Mouse (Mus musculus): ENCODE data around the gene Mybbp1a.

DNA sequence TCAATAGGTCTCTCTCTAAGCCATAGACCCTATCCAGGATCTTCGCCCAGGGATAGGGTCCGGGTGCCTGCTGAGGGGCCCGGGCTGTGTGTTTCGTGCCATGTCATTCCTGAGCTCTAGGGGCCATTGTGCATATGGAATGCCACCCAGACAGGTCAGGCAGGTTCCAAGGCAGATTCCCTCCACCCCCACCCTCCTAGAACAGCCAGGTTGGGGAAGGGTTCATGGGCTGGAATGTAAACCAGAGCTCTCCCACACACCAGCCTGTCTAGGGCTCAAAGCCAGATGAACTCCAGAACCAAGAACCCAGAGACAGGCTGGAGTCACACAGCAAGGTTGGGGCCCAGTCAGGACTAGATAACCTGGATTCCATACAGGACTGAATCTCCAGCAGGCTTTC is 32.4 kb downstream of the Mybbp1a start:
- no peak for TF ChIP-seq CTCF (IDR thresholded peaks at IDR 0.05; ENCODE audit: borderline replicate concordance, insufficient read depth, low read depth, low read length)
- TF ChIP-seq POLR2A (IDR thresholded peaks at IDR 0.05; ENCODE audit: borderline replicate concordance, insufficient read depth, low read length): no peak
